Mouse (Mus musculus): ENCODE data around the gene Aldh1l1. TPM values are rescaled to one million over a fixed set of nuclear protein-coding genes. Genes with fewer than 3 reads are reported as not detected.

Aldh1l1 gene
- polyA plus RNA-seq, 2 experiments = 1.5 to 2.1 TPM

GRCm38 (mm10) chr6:90621584-90621890 lies 135.3 kb downstream of the Aldh1l1 start:
- ATAC-seq (ENCODE audit: low FRiP score, low read depth) = no peak
- no peak for TF ChIP-seq POLR2A (IDR thresholded peaks at IDR 0.05; ENCODE audit: borderline replicate concordance, extremely low read depth, insufficient read depth, insufficient read length)
- Histone ChIP-seq H3K36me3 (ENCODE audit: control insufficient read depth, insufficient read depth, low read length) (no peaks in the 10 kb centered on the region), H3K4me1 (ENCODE audit: control insufficient read depth, insufficient read depth, low read length) (no peaks in the 10 kb centered on the region), H3K9me3 (ENCODE audit: control insufficient read depth, low read length) (no peaks in the 10 kb centered on the region), H3K9ac (ENCODE audit: low read depth, low read length, severe bottlenecking) (no peak overlapping the region), H3K27me3 (ENCODE audit: control insufficient read depth, insufficient read depth, low read length) (no peaks in the 10 kb centered on the region), H3K4me3 (replicated peaks; ENCODE audit: low read length) (no peak overlapping the region), H3K27ac (replicated peaks; ENCODE audit: low read depth, low read length) (no peak overlapping the region), H3K4me2 (replicated peaks; ENCODE audit: low read depth, low read length, severe bottlenecking) (no peak overlapping the region)
- no peak for DNase-seq (ENCODE audit: low spot score)
- 77% methylated on average over 6 of the region's 6 CpGs for WGBS

- TF ChIP-seq POLR2A (IDR thresholded peaks at IDR 0.05; ENCODE audit: borderline replicate concordance, extremely low read depth, insufficient read depth, insufficient read length) = no peak
- no peak for ATAC-seq (ENCODE audit: low FRiP score, low read depth)
- H3K9ac ChIP-seq (ENCODE audit: low read depth, low read length, severe bottlenecking) = no peak overlapping the region
- H3K36me3 ChIP-seq (ENCODE audit: control insufficient read depth, insufficient read depth, low read length) = no peaks in the 10 kb centered on the region
- no peak overlapping the region for H3K27ac ChIP-seq (replicated peaks; ENCODE audit: low read depth, low read length)
- WGBS = 53% methylated on average over 11 of the region's 11 CpGs
- H3K4me1 ChIP-seq (ENCODE audit: control insufficient read depth, insufficient read depth, low read length) = no peaks in the 10 kb centered on the region
- no peaks in the 10 kb centered on the region for H3K9me3 ChIP-seq (ENCODE audit: control insufficient read depth, low read length)
- H3K27me3 ChIP-seq (ENCODE audit: control insufficient read depth, insufficient read depth, low read length) = no peaks in the 10 kb centered on the region
- no peak for DNase-seq (ENCODE audit: low spot score)
- H3K4me3 ChIP-seq (replicated peaks; ENCODE audit: low read length) = no peak overlapping the region
- no peak overlapping the region for H3K4me2 ChIP-seq (replicated peaks; ENCODE audit: low read depth, low read length, severe bottlenecking)
Observed at GRCm38 (mm10) chr6:90622758-90623455, 136.7 kb downstream of the Aldh1l1 start.

- no peak for TF ChIP-seq POLR2A (IDR thresholded peaks at IDR 0.05; ENCODE audit: borderline replicate concordance, extremely low read depth, insufficient read depth, insufficient read length)
- no peaks in the 10 kb centered on the region for H3K4me1 ChIP-seq (ENCODE audit: control insufficient read depth, insufficient read depth, low read length)
- no peak overlapping the region for H3K27ac ChIP-seq (replicated peaks; ENCODE audit: low read depth, low read length)
- H3K4me3 ChIP-seq (replicated peaks; ENCODE audit: low read length) = no peak overlapping the region
- H3K4me2 ChIP-seq (replicated peaks; ENCODE audit: low read depth, low read length, severe bottlenecking) = no peak overlapping the region
- no peaks in the 10 kb centered on the region for H3K27me3 ChIP-seq (ENCODE audit: control insufficient read depth, insufficient read depth, low read length)
- 86% methylated on average over 5 of the region's 5 CpGs for WGBS
- DNase-seq (ENCODE audit: low spot score) (no peak), ATAC-seq (ENCODE audit: low FRiP score, low read depth) (no peak)
- H3K36me3 ChIP-seq (ENCODE audit: control insufficient read depth, insufficient read depth, low read length) = no peaks in the 10 kb centered on the region
- H3K9me3 ChIP-seq (ENCODE audit: control insufficient read depth, low read length) = no peaks in the 10 kb centered on the region
- no peak overlapping the region for H3K9ac ChIP-seq (ENCODE audit: low read depth, low read length, severe bottlenecking)
Observed at GRCm38 (mm10) chr6:90623456-90623836, 137.2 kb downstream of the Aldh1l1 start.

- Histone ChIP-seq H3K36me3 (ENCODE audit: control insufficient read depth, insufficient read depth, low read length) (no peaks in the 10 kb centered on the region), H3K27me3 (ENCODE audit: control insufficient read depth, insufficient read depth, low read length) (no peaks in the 10 kb centered on the region), H3K27ac (replicated peaks; ENCODE audit: low read depth, low read length) (no peak overlapping the region), H3K4me2 (replicated peaks; ENCODE audit: low read depth, low read length, severe bottlenecking) (no peak overlapping the region), H3K4me3 (replicated peaks; ENCODE audit: low read length) (no peak overlapping the region), H3K4me1 (ENCODE audit: control insufficient read depth, insufficient read depth, low read length) (no peaks in the 10 kb centered on the region), H3K9me3 (ENCODE audit: control insufficient read depth, low read length) (no peaks in the 10 kb centered on the region), H3K9ac (ENCODE audit: low read depth, low read length, severe bottlenecking) (no peak overlapping the region)
- no peak for DNase-seq (ENCODE audit: low spot score)
- ATAC-seq (ENCODE audit: low FRiP score, low read depth) = no peak
- no peak for TF ChIP-seq POLR2A (IDR thresholded peaks at IDR 0.05; ENCODE audit: borderline replicate concordance, extremely low read depth, insufficient read depth, insufficient read length)
- 68% methylated on average over 6 of the region's 6 CpGs for WGBS
Observed at GRCm38 (mm10) chr6:90624184-90624583, 138.0 kb downstream of the Aldh1l1 start.

GRCm38 (mm10) chr6:90624733-90625132 lies 138.5 kb downstream of the Aldh1l1 start:
- Histone ChIP-seq H3K9me3 (ENCODE audit: control insufficient read depth, low read length) (no peaks in the 10 kb centered on the region), H3K9ac (ENCODE audit: low read depth, low read length, severe bottlenecking) (no peak overlapping the region), H3K4me1 (ENCODE audit: control insufficient read depth, insufficient read depth, low read length) (no peaks in the 10 kb centered on the region), H3K27ac (replicated peaks; ENCODE audit: low read depth, low read length) (no peak overlapping the region), H3K27me3 (ENCODE audit: control insufficient read depth, insufficient read depth, low read length) (no peaks in the 10 kb centered on the region), H3K4me2 (replicated peaks; ENCODE audit: low read depth, low read length, severe bottlenecking) (no peak overlapping the region), H3K36me3 (ENCODE audit: control insufficient read depth, insufficient read depth, low read length) (no peaks in the 10 kb centered on the region), H3K4me3 (replicated peaks; ENCODE audit: low read length) (no peak overlapping the region)
- 72% methylated on average over 11 of the region's 11 CpGs for WGBS
- no peak for TF ChIP-seq POLR2A (IDR thresholded peaks at IDR 0.05; ENCODE audit: borderline replicate concordance, extremely low read depth, insufficient read depth, insufficient read length)
- DNase-seq (ENCODE audit: low spot score) = no peak
- no peak for ATAC-seq (ENCODE audit: low FRiP score, low read depth)
